Mouse (Mus musculus) kidney, adult 18-20 months (tissue): ENCODE data around the gene Apol10a.
A peak's percentile ranks its signal among the peaks of the same experiment; 100 is the strongest.
"Not testable (repeated sequence)": the region's sequence is repeated elsewhere in the genome, so short reads cannot be mapped to it uniquely, and the experiment has no call there.

Experiments
- DNase-seq: peaks from one replicate; pipeline ENCODE4 v3.0.0; 2021

The Apol10a gene

DNA sequence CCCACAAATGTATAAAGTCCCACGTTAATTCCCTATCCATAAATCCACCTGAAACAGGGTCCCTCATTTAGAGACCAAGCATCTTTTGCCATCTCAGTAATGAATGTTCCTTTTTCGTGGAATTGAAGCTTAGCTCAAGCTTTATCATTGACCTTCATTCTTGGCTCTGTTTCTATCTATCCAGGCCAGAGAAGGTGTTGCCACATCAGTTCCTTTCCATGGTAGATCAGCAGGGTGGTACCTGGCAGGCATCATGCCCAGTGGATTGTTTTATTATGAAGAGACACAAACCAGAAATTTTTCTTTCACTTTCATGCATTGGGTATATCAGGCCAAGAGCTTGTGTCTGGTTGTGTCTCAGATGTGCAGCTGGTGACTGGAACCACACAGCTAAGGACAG is at the start of gene Apol10a:
Apol10a (plus strand) TSS at position 355 of the 400 bp plus-strand sequence.
- not testable (repeated sequence) for DNase-seq

DNA sequence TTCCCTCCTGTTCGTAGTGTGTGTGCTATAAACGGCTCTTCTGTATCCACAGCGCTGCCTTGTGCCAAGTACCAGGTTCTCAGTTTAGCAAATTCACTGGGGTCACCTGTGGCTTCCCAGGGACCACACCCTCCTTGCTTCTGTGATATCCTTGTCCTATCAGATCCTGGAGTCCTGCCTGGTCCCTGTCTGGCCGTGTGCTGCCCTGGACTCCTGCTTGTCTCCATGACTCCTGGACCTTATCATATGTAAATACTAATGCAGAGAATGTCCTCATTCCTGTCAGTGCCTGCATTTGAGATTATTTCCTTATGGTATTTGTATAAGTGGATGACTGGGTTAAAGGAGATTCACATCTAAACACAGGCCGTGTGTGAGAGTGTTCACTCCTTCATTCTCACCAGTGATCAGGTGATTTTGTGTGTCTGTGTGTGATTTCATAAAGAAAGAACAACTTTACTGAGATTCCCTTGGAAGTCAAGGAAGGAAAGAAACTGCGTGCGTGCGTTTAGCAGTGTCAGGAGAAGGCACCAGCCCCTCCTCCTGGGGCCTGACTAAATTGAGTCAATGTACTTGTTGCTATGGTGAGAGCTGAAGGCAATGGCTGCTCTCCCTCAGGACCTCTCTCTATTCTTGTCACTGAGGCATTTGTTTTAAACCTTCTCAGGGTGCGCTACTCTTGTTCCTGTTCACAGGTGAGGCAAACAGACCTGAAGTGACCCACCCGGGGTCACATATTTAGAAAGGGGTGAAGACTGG is 48.0 kb upstream of the Apol10a start:
- DNase-seq = not testable (repeated sequence)

DNA sequence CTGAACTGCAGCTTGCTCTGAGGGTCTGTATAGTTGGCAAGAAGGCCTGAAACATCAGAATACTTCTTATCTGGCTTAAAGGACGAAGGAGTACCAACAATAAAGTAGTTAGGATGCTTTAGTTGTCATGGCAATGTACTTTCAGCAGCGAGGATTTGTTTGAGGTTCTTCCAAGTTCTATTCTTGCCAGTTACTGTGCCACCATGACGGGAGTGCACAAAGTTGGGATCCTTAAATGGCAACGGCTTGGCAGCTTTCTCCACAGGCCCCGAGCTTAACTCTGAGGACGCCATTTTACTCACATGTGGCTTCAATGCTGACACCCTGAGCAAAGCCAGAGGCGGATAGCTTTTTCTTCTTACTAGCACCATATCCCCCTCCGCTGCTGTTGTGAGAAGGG is 32.1 kb upstream of the Apol10a start:
- DNase-seq = not testable (repeated sequence)

DNA sequence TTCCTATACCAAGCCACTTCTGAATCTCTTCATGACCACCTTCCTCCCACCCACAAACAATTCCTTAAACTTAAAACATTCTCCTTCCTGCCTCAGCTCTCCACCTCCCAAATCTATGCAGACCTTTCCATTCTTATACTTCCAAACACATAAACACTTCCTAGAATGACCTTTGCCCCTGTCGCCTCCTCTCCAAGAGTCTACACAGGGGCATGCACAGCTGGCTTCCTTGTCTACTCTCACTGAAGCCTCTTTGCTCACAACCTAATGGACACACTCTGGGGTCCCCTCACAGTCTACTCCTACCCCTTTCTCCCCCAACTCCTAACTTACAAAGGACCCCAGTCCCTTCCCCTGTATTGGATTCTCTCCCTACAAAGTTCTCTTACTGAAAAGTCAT is 31.2 kb upstream of the Apol10a start:
- not testable (repeated sequence) for DNase-seq

DNA sequence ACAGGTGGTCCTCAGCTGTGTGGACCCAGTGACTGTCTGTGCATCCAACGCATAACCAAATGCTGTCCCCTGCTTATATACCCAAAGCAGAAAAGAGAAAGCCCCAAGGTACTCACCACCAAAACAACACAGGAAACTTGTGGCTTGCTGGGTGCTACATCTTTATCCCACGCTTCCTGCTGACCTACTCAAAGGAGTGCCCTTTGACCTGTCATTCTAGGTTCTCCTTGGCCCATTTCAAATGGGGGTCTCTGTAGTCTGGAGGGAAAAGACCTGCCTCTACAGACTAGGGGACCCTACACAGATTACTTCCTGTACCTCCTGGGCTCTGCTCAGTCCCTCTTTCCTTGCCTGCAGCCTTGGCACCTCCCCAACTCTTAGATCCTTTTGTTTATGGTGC is 29.5 kb upstream of the Apol10a start, which contains the start of gene Apol7b:
Apol7b (minus strand) TSS at position 101 of the 400 bp plus-strand sequence.
- not testable (repeated sequence) for DNase-seq

DNA sequence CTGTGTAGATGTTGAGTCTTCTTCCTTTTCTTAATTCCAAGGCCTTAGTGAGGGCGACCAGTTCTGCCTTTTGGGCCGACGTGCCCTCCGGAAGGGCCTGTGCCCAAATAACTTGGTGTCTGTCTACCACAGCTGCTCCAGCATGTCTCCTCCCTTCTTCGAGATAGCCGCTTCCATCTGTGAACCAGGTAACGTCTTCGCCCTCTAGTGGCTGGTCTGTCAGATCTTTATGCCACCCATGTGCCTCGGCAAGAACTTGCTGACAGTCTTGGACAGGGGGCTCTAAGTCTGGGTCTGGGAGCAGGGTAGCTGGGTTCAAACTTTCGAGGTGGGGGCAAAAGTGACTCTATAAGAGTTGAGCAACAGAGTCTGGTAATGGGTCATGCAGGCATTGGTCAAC is 26.9 kb upstream of the Apol10a start:
- peak; percentile 5 for DNase-seq

DNA sequence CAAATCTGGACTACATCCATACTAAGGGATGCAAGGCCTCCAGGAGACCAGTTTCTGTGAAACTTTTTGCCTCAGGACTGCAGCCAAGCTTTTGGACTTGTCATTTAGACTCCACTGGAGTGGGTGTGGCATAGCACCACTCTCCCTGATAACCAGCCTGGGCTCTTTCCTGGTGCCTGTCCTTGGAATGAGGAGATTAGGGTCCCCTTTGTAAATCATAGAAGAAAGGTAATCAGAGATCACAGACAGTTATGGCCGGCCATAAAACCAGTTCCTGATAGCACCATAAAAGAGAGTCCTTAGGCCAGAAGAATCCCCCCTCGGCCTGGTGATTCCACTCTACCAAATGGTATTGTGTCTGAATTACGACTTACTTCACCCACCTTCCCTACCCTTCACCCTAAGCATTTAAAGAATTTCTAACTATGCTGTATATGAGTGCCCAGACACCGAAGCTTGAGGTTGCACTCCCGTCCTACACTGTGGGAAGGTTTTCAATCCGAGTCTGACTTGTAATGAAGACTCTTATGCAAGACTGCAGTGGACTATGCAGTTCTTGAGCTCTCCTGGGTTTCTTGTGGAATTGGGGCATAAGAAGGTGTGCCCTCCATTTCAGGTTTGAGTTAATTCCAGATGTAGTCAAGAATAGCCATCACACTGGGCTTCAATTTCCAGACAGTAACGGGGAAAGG is 2.0 kb upstream of the Apol10a start:
- DNase-seq = not testable (repeated sequence)

DNA sequence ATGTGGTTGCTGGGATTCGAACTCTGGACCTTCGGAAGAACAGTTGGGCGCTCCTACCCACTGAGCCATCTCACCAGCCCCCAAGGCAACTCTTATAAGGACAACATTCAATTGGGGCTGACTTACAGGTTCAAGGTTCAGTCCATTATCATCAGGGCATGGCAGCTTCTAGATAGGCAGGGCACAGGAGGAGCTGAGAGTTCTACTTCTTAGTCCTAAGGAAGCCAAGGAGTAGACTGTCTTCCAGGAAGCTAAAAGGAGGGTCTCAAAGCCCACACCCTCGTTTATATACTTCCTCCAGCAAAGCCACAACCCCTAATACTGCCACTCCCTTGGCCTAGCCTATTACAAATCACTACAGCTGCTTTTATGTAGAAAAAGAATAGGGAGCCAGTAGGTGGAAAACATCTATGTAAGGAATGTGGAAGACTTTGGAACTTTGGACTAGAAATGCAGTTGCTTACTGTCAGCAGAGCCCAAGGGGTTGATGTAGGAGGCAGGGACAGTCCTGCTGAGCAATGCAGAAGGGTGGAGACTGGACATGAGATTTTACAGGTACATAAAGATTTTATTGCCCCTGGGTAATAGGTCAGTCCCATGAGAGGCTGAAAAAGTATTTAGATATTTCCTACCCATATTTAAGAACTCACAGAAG is 5.4 kb downstream of the Apol10a start:
- DNase-seq = peak; percentile 15

DNA sequence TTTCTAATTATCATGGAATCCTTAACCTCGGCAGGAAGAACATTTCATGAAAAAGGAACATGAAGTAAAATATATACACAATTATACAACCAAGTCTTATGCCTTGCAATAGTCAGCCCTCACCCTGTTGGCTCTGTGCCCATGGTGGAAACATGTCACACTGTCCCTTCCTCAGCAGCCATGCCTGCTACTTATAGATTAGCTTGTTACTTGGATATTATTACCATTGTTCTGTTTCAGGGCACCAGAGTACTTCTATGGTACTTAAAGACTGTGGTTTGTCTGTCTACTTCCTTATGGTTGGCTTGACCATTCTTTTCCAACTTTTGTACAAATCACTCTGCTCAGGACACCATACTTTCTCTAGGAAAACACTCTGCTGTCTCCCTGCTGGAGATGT is 16.3 kb downstream of the Apol10a start:
- not testable (repeated sequence) for DNase-seq

DNA sequence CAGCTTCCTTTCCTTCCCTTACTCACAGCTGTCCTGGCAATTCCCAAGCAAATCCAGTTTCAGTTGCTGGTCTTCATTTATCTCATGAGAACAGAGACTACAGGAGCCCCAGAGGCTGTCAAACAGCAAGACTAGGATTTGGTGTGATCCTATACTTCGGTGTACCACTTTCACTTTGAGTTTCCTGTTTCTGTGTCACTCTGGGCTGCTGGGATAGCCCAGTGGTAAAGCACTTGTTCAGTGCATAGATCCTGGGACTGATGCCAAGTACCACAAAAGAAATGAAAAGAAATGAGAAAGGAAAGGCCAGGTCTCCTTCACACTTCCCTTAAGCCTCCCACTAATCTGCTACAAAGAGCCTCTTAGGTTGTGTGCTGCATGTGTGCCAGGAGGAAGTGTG is 17.8 kb downstream of the Apol10a start:
- DNase-seq = not testable (repeated sequence)

DNA sequence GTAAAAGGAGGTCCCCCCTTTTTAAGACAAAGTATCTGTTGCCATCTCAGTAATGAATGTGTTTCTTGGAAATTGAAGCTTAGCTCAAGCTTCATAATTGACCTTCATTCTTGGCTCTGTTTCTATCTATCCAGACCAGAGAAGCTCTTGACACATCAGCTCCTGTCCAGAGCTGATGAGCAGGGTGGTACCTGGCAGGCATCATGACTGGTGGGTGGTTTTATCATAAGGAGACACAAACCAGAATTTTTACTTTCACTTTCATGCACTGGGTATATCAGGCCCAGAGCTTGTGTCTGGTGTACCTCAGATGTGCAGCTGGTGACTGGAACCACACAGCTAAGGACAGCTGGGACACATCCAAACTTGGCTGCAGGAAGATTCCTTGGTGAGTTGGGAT is 31.1 kb downstream of the Apol10a start, which contains the start of gene Apol11a:
Apol11a (plus strand) TSS at position 306 of the 400 bp plus-strand sequence.
- not testable (repeated sequence) for DNase-seq

DNA sequence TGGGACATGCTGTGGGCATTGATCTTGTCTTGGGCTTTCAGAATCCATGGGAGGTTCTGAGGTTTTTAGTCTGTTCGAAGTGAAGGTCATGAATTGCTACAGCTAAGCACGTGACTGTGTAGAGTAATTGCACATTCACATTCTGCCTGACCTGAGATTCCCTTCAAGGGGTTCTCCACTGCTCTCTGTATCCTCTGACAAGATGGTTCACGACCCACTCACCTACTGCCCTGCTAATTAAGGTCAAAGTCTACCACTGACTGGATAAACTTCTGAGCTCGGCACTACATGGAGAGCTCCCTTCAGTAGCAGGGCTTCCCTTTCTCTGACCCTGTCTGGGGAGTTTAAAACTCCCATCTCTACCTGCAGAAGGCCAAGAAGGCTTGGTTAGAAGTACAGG is 43.7 kb downstream of the Apol10a start:
- DNase-seq = not testable (repeated sequence)

DNA sequence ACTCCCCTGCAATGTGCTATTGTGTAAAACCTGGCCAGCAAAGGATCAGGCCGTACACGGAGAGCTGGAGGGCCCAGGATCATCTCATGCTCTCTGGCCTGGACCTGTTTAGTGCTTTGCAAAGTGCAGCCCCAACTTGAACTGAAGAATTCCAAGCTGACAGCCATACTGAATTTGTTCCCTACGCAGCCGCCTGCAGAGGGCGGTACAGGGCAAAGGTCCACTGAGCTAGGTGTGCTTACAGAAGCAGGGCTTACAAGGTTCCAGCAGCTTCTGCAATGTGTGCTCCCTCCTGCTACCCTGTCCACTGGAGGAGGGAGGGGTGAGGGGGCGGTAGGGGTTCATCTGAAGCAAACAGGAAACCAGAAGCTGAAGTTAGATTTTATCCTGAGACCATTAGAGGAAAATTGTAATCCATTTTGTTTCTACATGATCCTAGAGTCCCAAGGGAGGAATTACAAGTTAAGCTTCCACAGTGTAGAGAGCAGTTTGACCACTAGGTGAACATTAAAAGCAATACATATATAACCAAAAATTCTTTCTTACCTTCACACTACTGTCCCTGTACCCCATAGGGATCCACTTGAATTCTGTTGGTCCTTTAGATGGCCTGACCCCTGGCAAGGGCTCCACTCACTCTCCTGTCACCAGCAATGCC is 46.5 kb downstream of the Apol10a start:
- peak; percentile 75 for DNase-seq

DNA sequence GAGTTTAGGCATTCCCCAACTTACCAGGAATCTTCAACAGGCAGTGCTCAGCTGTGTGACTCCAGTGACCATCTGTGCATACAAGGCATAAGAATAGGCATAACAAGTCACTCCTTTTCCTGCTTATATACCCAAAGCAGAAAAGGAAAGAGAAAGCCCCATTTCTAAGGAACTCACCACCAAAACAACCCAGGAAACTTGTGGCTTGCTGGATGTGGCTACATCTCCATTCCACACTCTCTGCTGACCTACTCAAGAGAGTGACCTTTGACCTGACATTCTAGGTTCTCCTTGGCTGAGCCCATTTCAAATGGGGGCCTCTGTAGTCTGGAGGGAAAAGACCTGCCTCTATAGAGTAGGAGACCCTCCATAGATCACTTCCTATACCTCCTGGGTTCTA is 56.4 kb downstream of the Apol10a start, which contains the start of gene Apol7c:
Apol7c (minus strand) TSS at position 101 of the 400 bp plus-strand sequence.
- no peak for DNase-seq

DNA sequence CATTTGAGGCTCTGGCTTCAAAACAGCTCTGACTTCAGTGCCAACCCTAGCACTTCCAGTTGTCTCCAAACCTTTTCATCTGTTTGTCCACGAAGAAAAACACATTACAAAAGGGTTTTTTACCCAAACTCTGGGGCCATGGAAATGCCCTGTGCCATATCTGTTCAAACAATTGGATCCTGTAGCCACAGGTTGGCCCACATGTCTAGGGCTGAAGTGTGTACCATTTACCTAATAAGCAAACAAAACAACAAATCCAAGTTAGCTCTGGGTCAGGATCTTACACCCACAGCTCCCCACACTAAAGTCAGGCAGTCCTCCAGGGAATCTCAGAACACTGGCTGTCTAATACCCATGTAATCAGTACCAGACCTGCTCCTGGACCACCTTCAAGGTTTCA is 62.4 kb downstream of the Apol10a start:
- not testable (repeated sequence) for DNase-seq
